Mouse (Mus musculus) testis, adult 2 months (tissue): ENCODE results near the gene Gm35549. TPM values are rescaled to one million over a fixed set of nuclear protein-coding genes. Genes with fewer than 3 reads are reported as not detected.

ENCODE experiments used
- H3K27ac ChIP-seq: fragments of 200-500 bp; 2 replicates; pipeline ENCODE4 v1.5.1; 2012; ENCODE audit warnings: low read depth, low read length; ENCODE audit not compliant: control insufficient read depth, insufficient read depth
- H3K27me3 ChIP-seq: fragments of 200-500 bp; 2 replicates; pipeline ENCODE4 v1.6.1; 2012; ENCODE audit warnings: mild to moderate bottlenecking, low read length, moderate library complexity; ENCODE audit not compliant: control insufficient read depth, insufficient read depth
- H3K36me3 ChIP-seq: fragments of 200-500 bp; 2 replicates; pipeline ENCODE4 v1.6.1; 2012; ENCODE audit warnings: mild to moderate bottlenecking, low read length; ENCODE audit not compliant: control insufficient read depth, insufficient read depth
- H3K4me1 ChIP-seq: fragments of 200-500 bp; 2 replicates; pipeline ENCODE4 v1.6.1; 2012; ENCODE audit warnings: low read length; ENCODE audit not compliant: control insufficient read depth, insufficient read depth
- H3K4me3 ChIP-seq: fragments of 200-500 bp; 2 replicates; pipeline ENCODE4 v1.5.1; 2012; ENCODE audit warnings: low read depth, mild to moderate bottlenecking, low read length, moderate library complexity, mixed read lengths; ENCODE audit not compliant: control insufficient read depth
- CTCF ChIP-seq: fragments of 200-500 bp; IDR thresholded peaks from 2 replicates; pipeline ENCODE4 v1.5.1; 2012; ENCODE audit warnings: low read depth, mild to moderate bottlenecking, inconsistent platforms, low read length, moderate library complexity; ENCODE audit not compliant: control insufficient read depth, insufficient read depth, insufficient replicate concordance
- POLR2A ChIP-seq: fragments of 200-500 bp; IDR thresholded peaks from 2 replicates; pipeline ENCODE4 v1.6.1; 2012; ENCODE audit warnings: low read depth, mild to moderate bottlenecking, inconsistent platforms, low read length, moderate library complexity; ENCODE audit not compliant: control insufficient read depth
- polyA plus RNA-seq: library from polyadenylated mRNA; depleted of rRNA; stranded (reverse); fragments of >200 nt; gene quantifications from 2 replicates; pipeline ENCODE4 v1.2.3, GENCODE M21; 2012

The Gm35549 gene
- polyA plus RNA-seq, 1 experiment, result 28.0 TPM

DNA sequence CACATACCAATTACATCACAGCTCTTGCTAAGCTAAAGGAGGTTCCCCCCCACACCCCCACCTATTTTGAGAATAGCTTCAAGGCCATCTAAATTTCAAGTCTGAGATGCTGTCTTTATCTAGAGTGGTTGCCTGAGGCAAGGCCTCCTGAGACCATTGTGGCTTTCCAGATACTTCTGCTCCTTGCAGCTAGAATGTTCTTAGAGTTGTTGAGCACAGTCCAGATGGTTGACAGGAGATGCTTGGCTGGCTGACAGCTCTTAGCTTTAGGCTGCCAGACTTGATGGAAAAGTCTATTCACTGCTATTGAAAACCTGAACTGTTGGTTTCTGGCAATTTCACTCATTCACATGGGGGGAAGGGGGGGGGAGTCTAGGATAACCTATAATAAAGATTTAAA is 2.3 kb upstream of the Gm35549 start:
- Histone ChIP-seq H3K27me3 (no peaks in the 10 kb centered on the region), H3K36me3 (no peaks in the 10 kb centered on the region), H3K4me1 (no peaks in the 10 kb centered on the region; the same call in 1 of the 2 replicates), H3K4me3 (no peak overlapping the region; the same call in 1 of the 2 replicates), H3K27ac (no peak overlapping the region)
- TF ChIP-seq POLR2A (no peak), CTCF (no peak)

DNA sequence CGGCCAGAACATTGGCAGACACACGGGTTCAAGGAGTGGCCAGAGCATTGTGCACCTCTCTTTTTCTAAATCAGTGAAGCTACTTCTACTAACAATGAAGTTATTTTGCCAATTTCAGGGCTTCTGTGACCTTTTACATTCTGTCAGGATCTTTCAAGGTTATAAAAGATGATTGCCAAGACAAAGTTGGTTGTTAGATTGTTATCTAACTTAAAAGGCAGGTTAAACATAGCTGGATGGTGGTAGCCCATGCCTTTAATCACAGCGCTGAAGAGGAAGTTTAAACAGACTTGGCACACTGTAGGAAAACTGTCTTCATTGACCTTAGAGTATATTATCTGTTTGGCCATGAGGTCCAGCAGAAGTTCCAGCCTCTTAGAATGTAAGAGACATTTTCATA is 1.8 kb upstream of the Gm35549 start:
- H3K4me3 ChIP-seq, result no peak overlapping the region
- H3K36me3 ChIP-seq, result no peaks in the 10 kb centered on the region
- no peaks in the 10 kb centered on the region for H3K27me3 ChIP-seq
- no peak for TF ChIP-seq POLR2A
- no peak for TF ChIP-seq CTCF
- no peak overlapping the region for H3K27ac ChIP-seq
- no peaks in the 10 kb centered on the region; the same call in 1 of the 2 replicates for H3K4me1 ChIP-seq

DNA sequence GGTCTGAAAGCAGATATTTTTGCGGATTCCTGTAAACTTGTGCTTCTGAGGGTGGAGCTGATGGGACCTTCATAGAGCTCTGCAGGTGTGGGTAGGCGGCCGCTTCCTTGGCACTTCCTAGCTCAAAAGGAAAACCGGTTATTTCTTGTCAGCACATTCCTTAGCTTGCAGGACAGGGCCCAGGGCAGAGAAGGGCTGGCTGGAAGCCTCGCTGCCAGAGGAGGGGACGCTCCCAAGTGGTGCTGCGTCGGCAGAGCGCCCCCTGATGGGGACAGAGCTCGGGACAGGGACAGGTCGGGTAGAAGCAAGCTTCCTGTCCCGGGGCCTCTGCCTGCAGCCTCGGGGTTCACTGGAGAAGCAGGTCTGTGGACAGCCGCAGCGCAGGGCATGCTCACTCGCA is 6.2 kb downstream of the Gm35549 start:
- no peaks in the 10 kb centered on the region; the same call in 1 of the 2 replicates for H3K36me3 ChIP-seq
- H3K27me3 ChIP-seq, result no peaks in the 10 kb centered on the region
- no peak overlapping the region for H3K4me3 ChIP-seq
- H3K27ac ChIP-seq, result no peak overlapping the region
- no peaks in the 10 kb centered on the region for H3K4me1 ChIP-seq
- no peak for TF ChIP-seq POLR2A
- TF ChIP-seq CTCF, result peak; percentile 59; the same call in 1 of the 2 replicates

DNA sequence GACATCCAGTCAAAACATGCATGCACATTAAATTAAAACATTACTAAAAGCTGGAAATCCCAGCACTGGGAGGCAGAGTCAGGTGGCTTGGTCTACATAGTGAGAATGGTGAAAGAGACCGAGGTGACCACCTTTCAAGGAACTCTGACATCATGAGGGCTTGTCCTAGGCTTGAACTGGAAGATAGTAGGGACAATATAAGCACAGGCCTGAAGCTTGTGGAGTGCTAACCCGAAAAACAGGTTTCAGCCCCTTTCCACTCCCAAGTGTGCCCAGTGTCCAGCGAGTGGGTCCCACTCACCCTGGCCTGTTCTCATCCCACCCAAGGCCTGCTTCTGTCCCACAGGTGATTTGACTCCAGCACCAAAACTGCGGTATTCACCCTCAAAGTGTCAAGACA is 6.6 kb downstream of the Gm35549 start:
- H3K4me3 ChIP-seq, result no peak overlapping the region
- H3K4me1 ChIP-seq, result no peaks in the 10 kb centered on the region
- no peaks in the 10 kb centered on the region for H3K27me3 ChIP-seq
- TF ChIP-seq CTCF, result no peak
- no peak for TF ChIP-seq POLR2A
- no peaks in the 10 kb centered on the region; the same call in 1 of the 2 replicates for H3K36me3 ChIP-seq
- H3K27ac ChIP-seq, result no peak overlapping the region

DNA sequence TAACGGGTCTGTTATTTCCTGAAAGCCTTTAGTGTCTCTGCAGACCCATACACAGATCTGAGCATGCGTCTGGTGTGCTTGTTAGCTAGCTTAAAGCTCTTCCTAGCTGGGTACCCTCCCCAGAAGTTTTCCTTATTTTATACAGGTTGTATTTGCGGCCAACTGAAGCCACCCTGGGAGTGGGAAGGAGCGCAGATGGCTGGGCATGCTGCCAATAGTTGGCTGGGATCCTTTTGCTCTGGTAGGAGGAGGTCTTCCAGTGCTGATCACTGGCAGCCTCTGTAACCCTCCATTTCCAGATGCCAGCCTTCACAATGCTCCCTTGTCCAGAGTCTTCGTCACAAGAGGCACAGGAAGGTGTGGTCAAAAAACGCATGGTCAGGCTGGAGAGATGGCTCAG is 7.0 kb downstream of the Gm35549 start:
- Histone ChIP-seq H3K27me3 (no peaks in the 10 kb centered on the region), H3K36me3 (no peaks in the 10 kb centered on the region; the same call in 1 of the 2 replicates), H3K4me1 (no peaks in the 10 kb centered on the region), H3K27ac (no peak overlapping the region), H3K4me3 (no peak overlapping the region)
- TF ChIP-seq CTCF (no peak), POLR2A (no peak)

DNA sequence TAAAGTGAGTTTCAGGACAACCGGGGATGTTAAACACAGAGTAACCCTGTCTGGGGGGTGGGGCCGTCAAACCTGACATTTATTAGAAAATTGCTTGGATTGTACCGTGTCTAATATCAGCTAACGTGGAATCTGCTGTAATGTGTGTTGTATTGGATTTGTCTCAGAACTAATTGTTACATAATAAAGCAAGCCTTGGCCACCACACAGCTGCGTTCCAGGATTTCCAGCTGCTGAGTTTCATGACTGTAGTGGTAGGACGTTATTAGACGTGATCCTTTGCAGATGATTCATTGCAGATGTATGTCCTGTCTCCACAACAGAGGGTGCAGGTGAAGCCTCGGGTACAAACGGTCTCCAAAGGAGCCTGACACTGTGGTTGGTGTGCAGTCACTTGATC is 7.7 kb downstream of the Gm35549 start:
- Histone ChIP-seq H3K36me3 (no peaks in the 10 kb centered on the region; the same call in 1 of the 2 replicates), H3K27me3 (no peaks in the 10 kb centered on the region), H3K4me1 (no peaks in the 10 kb centered on the region), H3K27ac (no peak overlapping the region), H3K4me3 (no peak overlapping the region)
- TF ChIP-seq POLR2A (no peak), CTCF (no peak)

DNA sequence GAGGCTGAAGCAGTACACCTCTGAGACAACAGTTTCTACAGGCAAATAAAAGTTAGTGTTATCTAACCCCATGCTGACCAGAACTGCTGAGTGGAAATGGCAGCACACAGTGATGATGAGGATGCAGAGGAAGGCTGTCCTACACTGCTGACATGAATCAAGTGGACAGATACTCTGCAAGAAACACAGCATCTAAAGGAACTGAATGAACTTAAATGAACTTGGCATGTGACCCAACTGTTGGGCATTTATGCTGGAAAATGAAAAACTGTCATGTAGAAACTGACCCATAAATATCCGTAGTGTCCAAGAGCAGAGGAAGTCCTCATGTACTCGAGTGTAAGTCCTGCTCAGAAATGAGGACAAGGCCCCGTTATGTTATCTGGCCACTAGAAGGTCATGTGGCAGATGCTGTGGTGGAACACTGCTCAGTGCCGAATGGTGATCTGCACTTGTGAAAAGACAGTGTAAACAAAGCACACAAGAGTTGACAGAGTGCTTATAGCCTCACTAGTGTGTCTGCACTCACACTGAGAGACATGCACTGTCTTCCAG is 13.9 kb downstream of the Gm35549 start:
- no peaks in the 10 kb centered on the region; the same call in 1 of the 2 replicates for H3K36me3 ChIP-seq
- TF ChIP-seq CTCF (no peak), POLR2A (no peak)
- H3K4me1 ChIP-seq, result no peaks in the 10 kb centered on the region
- H3K27ac ChIP-seq, result no peak overlapping the region
- H3K4me3 ChIP-seq, result no peak overlapping the region
- no peaks in the 10 kb centered on the region for H3K27me3 ChIP-seq

DNA sequence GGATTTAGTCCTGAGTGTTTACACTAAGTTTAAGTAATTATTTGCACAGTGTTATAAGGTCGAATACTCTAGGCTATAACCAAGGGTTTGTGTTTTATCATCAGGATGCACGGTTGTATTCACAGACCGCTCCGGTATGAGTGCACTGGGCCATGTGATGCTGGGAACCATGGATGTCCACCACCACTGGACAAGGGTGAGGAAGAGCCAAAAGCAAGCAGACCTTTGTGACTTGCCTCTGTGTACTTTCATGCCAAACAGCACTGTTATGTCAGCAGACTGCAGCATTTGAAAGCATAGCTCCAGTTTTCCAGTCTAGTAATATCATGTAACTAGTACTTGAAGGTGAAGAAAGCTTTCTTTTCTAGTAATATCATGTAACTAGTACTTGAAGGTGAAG is 17.1 kb downstream of the Gm35549 start:
- H3K4me1 ChIP-seq, result no peaks in the 10 kb centered on the region
- H3K4me3 ChIP-seq, result no peak overlapping the region
- H3K36me3 ChIP-seq, result no peaks in the 10 kb centered on the region; the same call in 1 of the 2 replicates
- no peak overlapping the region for H3K27ac ChIP-seq
- H3K27me3 ChIP-seq, result no peaks in the 10 kb centered on the region
- no peak for TF ChIP-seq POLR2A
- no peak for TF ChIP-seq CTCF
